ENCODE assay signal across 11 mouse cellular contexts in the genomic region with DNA sequence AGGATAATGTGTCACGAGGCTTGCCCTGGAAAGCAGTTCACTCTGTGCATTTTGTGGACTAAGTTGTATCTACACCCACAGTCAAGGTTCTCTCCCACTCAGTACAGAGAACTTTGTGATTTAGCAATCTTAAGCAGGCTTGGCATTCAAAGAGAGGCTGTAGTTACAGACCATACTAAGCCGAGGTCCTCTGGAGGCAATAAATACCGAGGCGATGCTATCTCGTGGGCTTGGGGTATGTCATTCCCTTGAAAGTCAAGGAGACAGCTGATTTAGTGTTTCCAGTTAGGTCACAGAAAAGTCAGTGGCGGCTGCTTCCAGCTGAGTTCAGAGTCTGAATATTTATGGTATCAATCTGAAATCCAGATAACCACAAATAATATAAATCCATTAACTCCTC.
DNase-seq lines count a peak whose midpoint lies in the region; ATAC-seq and TF ChIP-seq lines count a peak whose summit lies in the region.
"Had no signal": no experiment of that assay in that cellular context is flagged by ENCODE, and none has a peak within 500 bp of the region (broad histone marks: within the 10 kb centered on the region; RNA-seq: fewer than 3 reads in every experiment).

No protein-coding gene starts in this region.

- TF ChIP-seq POLR2A in lung, adult 2 months (IDR thresholded peaks at IDR 0.05; ENCODE audit: borderline replicate concordance, extremely low read depth, low read depth, low read length), result no peak
- TF ChIP-seq POLR2A in kidney, adult 2 months (IDR thresholded peaks at IDR 0.05; ENCODE audit: low read depth, low read length), result no peak

- H3K4me2 ChIP-seq in lung, embryonic 15.5 days, result no peak overlapping the region
- H3K4me2 ChIP-seq in stomach, embryonic 14.5 days (replicated peaks; ENCODE audit: low read depth, low read length), result no peak overlapping the region
- H3K4me2 ChIP-seq: forebrain, embryonic 15.5 days; liver, embryonic 12.5 days; midbrain, embryonic 15.5 days had no signal

- no peaks in the 10 kb centered on the region for H3K36me3 ChIP-seq in lung, embryonic 15.5 days
- H3K36me3 ChIP-seq in kidney, adult 2 months (ENCODE audit: control insufficient read depth, insufficient read depth, low read length), result no peaks in the 10 kb centered on the region
- H3K36me3 ChIP-seq in stomach, embryonic 14.5 days (ENCODE audit: control insufficient read depth, insufficient read depth, low read length), result no peaks in the 10 kb centered on the region
- H3K36me3 ChIP-seq: forebrain, embryonic 15.5 days; liver, embryonic 12.5 days; midbrain, embryonic 15.5 days had no signal

- no peaks in the 10 kb centered on the region for H3K27me3 ChIP-seq in lung, embryonic 15.5 days
- H3K27me3 ChIP-seq in kidney, adult 2 months (replicated peaks; ENCODE audit: control insufficient read depth, insufficient read depth, low read length), result no peaks in the 10 kb centered on the region
- H3K27me3 ChIP-seq in stomach, embryonic 14.5 days (ENCODE audit: control insufficient read depth, insufficient read depth, low read length), result no peaks in the 10 kb centered on the region
- H3K27me3 ChIP-seq: forebrain, embryonic 15.5 days; liver, embryonic 12.5 days; midbrain, embryonic 15.5 days had no signal

- no peak overlapping the region for H3K27ac ChIP-seq in lung, embryonic 15.5 days
- H3K27ac ChIP-seq in kidney, adult 2 months (ENCODE audit: insufficient read depth, low read depth, low read length), result peak overlapping the region; percentile 98; the same call in 1 of the 2 replicates
- peak overlapping the region; percentile 39; the same call in 1 of the 2 replicates for H3K27ac ChIP-seq in stomach, embryonic 14.5 days (ENCODE audit: low read length)
- H3K27ac ChIP-seq: forebrain, embryonic 15.5 days; liver, embryonic 12.5 days; midbrain, embryonic 15.5 days had no signal

- no peaks in the 10 kb centered on the region for H3K9me3 ChIP-seq in lung, embryonic 15.5 days
- no peaks in the 10 kb centered on the region for H3K9me3 ChIP-seq in stomach, embryonic 14.5 days (ENCODE audit: control insufficient read depth, low read depth, low read length)
- H3K9me3 ChIP-seq: forebrain, embryonic 15.5 days; liver, embryonic 12.5 days; midbrain, embryonic 15.5 days had no signal

- WGBS in lung, embryonic 15.5 days, result 42% methylated on average over 6 of the region's 6 CpGs
- WGBS in lung, adult 2 months, result 48% methylated on average over 6 of the region's 6 CpGs
- WGBS in kidney, adult 2 months, result 22% methylated on average over 6 of the region's 6 CpGs
- 31% methylated on average over 6 of the region's 6 CpGs for WGBS in stomach, embryonic 14.5 days

- H3K4me1 ChIP-seq in lung, embryonic 15.5 days, result no peaks in the 10 kb centered on the region
- H3K4me1 ChIP-seq in lung, adult 2 months (ENCODE audit: control insufficient read depth, insufficient read depth, low read length), result peaks cover 5% of the 10 kb centered on the region; the same call in 1 of the 2 replicates
- H3K4me1 ChIP-seq in kidney, adult 2 months (ENCODE audit: control insufficient read depth, insufficient read depth, low read length), result peaks cover 6% of the 10 kb centered on the region
- 0 out of 2 replicates have a peak, but pooled peaks cover 9% of the 10 kb centered on the region for H3K4me1 ChIP-seq in stomach, embryonic 14.5 days (ENCODE audit: control insufficient read depth, insufficient read depth, low read length)
- H3K4me1 ChIP-seq: forebrain, embryonic 15.5 days; liver, embryonic 12.5 days; midbrain, embryonic 15.5 days had no signal

- no peak for TF ChIP-seq CTCF in lung, adult 2 months (IDR thresholded peaks at IDR 0.05; ENCODE audit: insufficient read depth, low read length)
- no peak for TF ChIP-seq CTCF in kidney, adult 2 months (conservative IDR thresholded peaks at IDR 0.05; ENCODE audit: insufficient read depth, insufficient read length, low read depth, low read length)

- no peak for DNase-seq in lung, adult 2 months
- DNase-seq in adrenal gland, postnatal 14 days, result peak; percentile 71
- peak; percentile 86 for DNase-seq in kidney, adult 2 months
- no peak for DNase-seq in gastrocnemius, adult 8-10 months (ENCODE audit: low spot score in 2 of 2)
- DNase-seq in right cerebral cortex, postnatal 36 days (ENCODE audit: low spot score in 2 of 2), result no peak
- DNase-seq: heart, adult 18-20 months had no signal

- no peak overlapping the region for H3K9ac ChIP-seq in lung, embryonic 15.5 days
- H3K9ac ChIP-seq in stomach, embryonic 14.5 days (replicated peaks; ENCODE audit: low read depth, low read length), result no peak overlapping the region
- H3K9ac ChIP-seq: forebrain, embryonic 15.5 days; liver, embryonic 12.5 days; midbrain, embryonic 15.5 days had no signal

- no peak overlapping the region for H3K4me3 ChIP-seq in lung, embryonic 15.5 days
- no peak overlapping the region for H3K4me3 ChIP-seq in lung, adult 2 months (replicated peaks; ENCODE audit: extremely low read depth, low read depth, low read length)
- H3K4me3 ChIP-seq in kidney, adult 2 months (ENCODE audit: insufficient read depth, low read depth, low read length), result no peak overlapping the region
- H3K4me3 ChIP-seq in stomach, embryonic 14.5 days (ENCODE audit: low read depth, low read length), result no peak overlapping the region
- H3K4me3 ChIP-seq: forebrain, embryonic 15.5 days; liver, embryonic 12.5 days; midbrain, embryonic 15.5 days had no signal

- ATAC-seq in lung, embryonic 15.5 days (ENCODE audit: borderline replicate concordance, extremely low read depth, low FRiP score, low TSS enrichment), result 0 out of 2 replicates have a peak, but pooled peaks have one; percentile 59
- no peak for ATAC-seq in stomach, embryonic 14.5 days (ENCODE audit: insufficient number of reproducible peaks, insufficient read depth, low FRiP score, low read depth)
- ATAC-seq: forebrain, embryonic 15.5 days; liver, embryonic 12.5 days; midbrain, embryonic 15.5 days had no signal

Comparison
In these comparisons a context has a peak if more than half of its experiments do, and no peak if none do; other contexts are left out.
1. DNase-seq: peak in adrenal gland, postnatal 14 days (single experiment) and kidney, adult 2 months (single experiment); none in lung, adult 2 months (single experiment), gastrocnemius, adult 8-10 months (0 of 2) and right cerebral cortex, postnatal 36 days (0 of 2).